Mouse (Mus musculus): Measurements from ENCODE around the gene Mylk.
"Not testable (repeated sequence)": the region's sequence is repeated elsewhere in the genome, so short reads cannot be mapped to it uniquely, and the experiment has no call there.

Gene Mylk

DNA sequence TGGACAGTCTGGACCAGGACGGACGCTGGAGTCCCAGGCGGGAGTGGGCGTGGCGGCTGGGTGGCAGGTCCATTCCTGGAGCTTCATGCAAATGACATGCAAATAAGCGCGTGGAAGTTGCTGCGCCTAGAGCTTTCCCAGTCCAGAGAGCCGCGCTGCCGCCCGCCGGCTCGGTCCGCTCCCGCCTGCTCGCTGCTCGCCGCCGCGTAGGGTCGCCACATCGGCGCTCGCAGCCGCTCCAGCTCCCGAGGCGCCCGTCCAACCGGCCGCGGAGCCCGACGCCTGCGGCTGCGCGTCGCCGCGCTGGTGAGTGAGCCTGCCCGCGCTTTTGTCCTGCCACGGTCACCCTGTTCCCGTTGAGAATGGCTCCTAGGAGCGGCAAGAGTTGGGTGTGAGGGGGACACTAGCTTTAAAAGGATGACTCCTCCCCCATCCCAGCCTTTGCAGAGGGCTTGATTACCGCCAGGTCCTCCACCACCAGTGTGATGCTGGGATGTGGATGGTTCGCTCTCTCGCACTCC lies at the start of gene Mylk:
Gene Mylk (plus strand): TSS at position 146 of the 521 bp plus-strand sequence.
- peak; percentile 71; the same call in 1 of the 2 replicates for ATAC-seq (ENCODE audit: insufficient number of reproducible peaks, low FRiP score, low TSS enrichment)

DNA sequence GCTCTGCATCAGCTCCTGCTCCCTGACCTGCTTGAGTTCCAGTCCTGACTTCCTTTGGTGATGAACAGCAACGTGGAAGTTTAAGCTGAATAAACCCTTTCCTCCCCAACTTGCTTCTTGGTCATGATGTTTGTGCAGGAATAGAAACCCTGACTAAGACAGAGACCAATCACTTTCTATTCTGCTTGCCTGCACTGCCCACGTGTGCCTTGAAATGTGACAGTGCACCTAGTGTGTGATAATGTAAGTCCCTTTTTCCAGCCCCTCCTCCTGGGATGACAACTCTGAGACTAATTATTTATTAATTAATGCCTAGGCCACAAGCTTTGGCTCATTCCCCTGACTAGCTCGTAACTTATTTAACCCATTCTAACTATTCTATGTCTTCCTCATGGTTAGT lies 46.3 kb upstream of the Mylk start:
- ATAC-seq (ENCODE audit: insufficient number of reproducible peaks, low FRiP score, low TSS enrichment), result not testable (repeated sequence)

DNA sequence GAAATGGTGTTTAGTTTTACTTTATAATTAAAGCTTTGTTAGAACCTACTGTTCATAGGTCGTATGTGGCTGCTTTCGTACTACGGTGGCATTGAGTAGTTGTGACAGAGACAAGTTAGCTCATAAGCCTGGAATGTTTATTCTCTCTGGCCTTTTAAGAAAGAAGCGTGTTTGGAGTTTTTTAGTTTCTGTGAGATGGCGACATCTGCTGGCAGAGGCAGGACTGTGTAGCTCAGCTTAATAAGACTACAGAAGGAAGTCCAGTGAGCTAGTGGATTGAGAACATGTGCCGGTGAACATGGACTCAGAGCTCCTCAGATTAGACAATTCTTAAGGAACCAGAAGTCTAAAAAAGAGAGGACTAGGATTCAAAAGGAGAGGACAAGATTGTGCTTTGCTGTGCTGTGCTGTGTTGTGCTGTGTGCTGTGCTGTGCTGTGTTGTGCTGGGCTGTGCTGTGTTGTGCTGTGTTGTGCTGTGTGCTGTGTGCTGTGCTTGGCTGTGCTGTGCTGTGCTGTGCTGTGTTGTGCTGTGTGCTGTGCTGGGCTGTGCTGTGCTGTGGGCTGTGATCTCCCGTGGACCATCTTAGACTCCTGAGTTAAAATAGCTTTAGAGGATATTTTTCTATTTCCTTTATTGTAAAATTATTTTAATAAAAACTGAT lies 44.7 kb upstream of the Mylk start:
- peak; percentile 52; the same call in 1 of the 2 replicates for ATAC-seq (ENCODE audit: insufficient number of reproducible peaks, low FRiP score, low TSS enrichment)

DNA sequence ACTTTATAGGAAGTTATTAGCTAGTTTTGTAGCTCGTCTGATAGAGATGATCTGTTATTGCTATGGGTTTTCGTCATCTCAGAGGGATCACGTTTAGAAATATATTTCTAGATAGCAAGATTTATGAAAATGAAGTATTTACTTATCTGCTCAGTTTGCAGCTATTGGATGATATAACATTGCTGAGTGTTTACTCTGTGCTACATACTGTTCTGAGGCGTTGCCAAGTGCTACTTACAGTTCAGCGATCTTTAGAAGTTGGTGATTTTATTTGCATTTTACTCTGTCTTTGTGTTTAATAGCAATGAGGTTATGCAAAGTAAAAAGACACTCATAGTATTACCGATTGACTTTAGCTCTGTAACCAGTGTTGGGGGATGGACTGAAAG lies 44.2 kb upstream of the Mylk start:
- ATAC-seq (ENCODE audit: insufficient number of reproducible peaks, low FRiP score, low TSS enrichment), result no peak

DNA sequence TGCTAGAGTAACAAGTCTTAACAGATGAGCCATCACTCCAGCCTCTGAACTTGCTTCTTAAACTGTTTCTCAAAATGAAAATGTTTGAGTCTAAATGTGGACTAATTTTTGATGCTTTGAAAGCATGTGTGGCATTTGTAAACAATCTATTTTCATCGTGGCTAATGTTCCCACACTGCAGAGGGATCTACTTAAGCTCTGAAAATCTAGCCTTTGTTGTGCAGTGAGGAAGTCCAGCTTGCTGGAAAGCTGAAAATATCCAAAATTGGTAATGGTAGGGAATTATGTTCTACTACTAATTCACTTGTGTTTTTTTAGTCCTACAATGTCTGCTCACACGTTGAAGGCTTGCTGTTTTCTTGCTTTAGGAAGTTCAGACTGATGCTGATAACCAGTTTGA lies 39.0 kb upstream of the Mylk start:
- no peak for ATAC-seq (ENCODE audit: insufficient number of reproducible peaks, low FRiP score, low TSS enrichment)

DNA sequence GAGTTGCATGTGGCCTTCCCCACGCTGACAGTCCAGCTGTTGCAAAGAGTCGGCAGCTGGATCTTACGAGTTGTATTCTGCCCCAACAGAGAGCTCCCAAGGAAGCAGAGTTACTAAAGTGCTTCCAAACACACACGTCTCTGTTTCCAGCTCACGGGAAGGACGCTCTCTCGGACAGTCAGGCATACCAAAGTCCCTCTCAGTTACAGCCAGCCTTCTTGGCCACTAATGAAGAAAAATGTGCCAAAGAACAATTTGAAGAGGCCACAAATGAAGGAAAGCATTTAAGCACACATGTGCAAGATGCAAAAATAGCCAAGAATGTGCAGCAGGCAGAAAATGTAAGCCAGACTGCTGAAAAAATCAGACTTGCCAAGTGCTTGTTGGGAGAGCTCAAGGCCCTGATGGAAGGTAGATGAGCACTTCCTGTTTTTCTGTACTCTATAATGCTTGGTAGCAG lies 38.5 kb upstream of the Mylk start:
- ATAC-seq (ENCODE audit: insufficient number of reproducible peaks, low FRiP score, low TSS enrichment), result no peak

DNA sequence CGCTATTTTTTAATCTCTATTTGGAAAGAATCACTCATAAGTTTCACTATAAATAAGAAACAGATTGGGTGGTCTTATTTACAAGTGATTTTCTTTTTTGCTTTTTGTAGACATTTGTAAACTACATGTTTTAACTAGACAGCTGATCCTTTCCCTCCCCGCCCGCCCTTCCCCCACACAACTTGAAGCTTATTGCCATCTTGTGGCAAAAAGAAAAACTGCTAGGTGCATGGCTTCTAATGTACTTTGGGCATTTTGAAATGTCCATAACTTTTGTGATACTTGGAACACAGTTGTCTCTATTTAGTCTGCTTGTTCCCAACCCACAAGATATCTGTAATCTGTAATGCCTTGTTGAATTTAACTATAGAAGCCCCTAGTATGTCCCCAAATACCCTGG lies 33.5 kb upstream of the Mylk start:
- ATAC-seq (ENCODE audit: insufficient number of reproducible peaks, low FRiP score, low TSS enrichment), result no peak

DNA sequence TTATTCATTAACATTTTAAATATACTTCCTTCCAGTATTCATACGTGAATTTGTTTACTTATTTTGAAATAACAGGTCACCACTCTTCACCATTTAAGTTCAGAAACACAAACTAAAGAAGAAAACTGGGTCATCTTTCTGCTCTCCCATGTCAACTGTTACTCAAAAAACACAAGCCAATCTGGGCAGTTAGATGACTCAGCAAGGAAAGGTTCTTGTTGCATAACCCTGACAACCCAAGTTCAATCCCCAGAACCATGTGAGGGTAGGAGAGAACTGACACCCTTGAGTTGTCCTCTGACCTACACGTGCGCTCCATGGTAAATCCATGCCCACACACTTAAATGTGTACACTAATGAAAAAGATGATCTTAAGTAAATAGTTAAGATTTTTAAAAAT lies 19.9 kb upstream of the Mylk start:
- ATAC-seq (ENCODE audit: insufficient number of reproducible peaks, low FRiP score, low TSS enrichment), result no peak

DNA sequence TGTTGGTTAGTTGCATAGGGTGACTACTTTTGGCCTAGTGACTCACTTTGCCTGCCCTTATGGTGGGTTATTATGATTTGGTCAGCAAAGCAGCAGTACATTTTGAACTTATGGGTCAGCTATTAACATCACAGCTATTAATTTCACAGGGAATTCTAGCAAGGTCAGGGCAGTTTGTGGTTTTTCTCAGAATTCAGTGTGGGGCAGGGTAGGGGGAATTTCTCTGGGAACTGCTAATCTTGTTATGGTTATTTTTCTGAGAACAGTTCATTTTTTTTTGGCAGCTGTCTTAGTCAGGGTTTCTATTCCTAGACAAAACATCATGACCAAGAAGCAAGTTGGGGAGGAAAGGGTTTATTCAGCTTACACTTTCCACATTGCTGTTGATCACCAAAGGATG lies 16.4 kb upstream of the Mylk start:
- ATAC-seq (ENCODE audit: insufficient number of reproducible peaks, low FRiP score, low TSS enrichment), result not testable (repeated sequence)

DNA sequence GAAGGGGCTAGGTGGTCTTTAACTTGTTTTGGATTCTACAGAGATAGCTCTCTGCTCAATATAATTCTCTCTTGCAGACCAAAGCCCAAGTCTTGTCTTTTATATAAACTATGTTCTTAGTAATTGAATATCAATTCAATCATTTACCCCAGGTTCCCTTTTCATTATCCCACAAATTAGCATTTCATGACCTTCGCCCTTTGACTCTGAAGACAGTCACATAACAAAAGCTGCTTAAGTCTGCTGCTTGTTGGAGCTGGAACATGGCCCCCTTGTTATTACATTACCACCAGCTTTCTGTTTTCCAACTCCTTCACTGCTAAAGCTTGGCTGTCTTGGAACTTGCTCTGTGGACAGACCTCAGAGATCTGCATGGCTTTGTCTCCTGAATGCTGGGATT lies 15.6 kb upstream of the Mylk start:
- ATAC-seq (ENCODE audit: insufficient number of reproducible peaks, low FRiP score, low TSS enrichment), result no peak

DNA sequence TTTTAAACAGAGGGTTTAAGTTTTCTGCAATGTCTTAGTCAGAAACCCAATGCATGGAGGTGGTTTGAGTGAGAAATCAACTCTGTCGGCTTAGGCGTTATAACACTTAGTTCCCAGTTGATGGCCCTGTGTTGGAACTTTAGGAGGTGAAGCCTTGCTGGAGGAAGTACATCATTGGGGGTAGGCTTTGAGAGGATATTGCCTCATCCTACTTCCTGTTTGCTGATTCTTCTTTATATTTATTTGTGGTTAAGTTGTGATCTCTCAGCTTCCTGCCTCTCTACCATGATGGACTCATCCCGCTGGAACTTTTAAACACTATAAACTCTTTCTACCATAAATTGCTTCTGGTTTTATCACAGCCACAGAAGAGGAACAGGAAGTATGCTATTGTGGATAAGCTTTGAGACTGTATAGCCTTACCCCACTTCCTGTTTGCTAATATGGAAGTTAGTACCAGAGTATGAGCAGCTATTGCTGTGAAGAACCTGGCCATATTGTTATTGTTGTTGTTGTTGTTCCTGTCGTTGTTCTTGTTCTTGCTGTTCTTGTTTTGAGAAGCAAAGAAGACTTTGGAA lies 6.3 kb upstream of the Mylk start:
- no peak for ATAC-seq (ENCODE audit: insufficient number of reproducible peaks, low FRiP score, low TSS enrichment)

DNA sequence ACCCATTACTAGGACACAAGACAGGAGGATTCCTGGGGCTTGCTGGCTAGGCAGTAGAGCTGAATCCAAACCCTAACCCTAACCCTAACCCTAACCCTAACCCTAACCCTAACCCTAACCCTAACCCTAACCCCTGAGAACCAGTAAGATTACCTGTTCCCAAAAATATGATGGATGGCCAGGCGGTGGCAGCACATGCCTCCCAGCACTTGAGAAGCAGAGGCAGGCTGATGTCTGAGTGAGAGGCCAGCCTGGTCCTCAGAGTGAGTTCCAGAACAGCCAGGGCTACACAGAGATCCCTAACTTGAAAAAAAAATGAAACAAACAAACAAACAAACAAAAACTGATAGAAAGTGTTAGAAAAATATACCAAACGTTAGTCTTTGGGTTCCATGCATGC lies 2.1 kb upstream of the Mylk start:
- ATAC-seq (ENCODE audit: insufficient number of reproducible peaks, low FRiP score, low TSS enrichment), result no peak

DNA sequence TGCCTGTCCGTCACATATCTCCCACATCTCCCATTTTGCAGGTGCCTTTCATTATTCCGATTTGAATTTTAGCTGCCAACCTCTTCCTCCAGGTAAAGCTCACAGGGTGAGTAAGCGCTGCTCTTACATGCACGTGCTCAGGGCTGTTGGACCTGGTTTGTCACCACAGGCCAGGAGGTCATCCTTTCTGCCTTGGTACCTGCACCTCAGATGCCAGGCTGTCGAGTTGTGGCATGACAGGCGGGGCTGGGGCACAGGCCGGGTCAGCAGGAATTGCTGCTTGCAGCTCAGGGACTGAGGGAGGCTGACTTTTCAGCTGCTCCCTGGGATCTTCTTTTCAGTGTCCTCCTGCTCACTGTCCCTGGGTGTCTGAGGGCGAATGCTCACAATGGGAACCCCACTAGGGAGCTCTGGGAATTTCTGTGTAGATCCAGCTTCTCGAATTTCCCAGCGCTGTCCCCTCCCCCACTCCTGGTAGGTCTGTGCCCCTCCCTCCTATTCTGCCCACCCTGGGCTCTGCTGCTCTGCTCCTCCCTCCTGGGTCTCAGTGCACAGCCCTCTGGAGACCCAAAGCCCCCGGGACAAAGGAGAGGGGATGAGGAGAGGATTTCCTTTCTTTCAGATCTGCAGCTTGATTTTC lies 3.2 kb downstream of the Mylk start:
- ATAC-seq (ENCODE audit: insufficient number of reproducible peaks, low FRiP score, low TSS enrichment), result no peak

DNA sequence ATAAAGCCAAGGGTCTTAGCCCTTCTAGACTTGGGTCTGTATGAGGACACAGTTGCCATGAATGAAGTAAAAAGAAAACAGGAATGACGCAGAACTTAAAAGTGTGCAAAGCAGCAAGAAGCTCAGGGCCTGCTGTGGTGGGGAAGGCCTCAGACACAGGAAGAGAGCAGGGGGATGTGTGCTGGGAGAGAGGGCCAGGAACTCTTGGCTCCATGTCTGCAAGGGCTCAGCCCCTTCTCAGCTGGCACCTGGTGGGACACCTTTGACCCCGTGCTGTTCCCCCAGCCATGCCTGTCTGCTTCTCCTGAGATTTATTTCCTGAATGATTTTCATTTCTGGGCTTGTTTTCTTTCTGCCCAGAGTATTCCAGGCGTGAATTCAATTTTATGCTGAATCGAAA lies 4.5 kb downstream of the Mylk start:
- ATAC-seq (ENCODE audit: insufficient number of reproducible peaks, low FRiP score, low TSS enrichment), result no peak

DNA sequence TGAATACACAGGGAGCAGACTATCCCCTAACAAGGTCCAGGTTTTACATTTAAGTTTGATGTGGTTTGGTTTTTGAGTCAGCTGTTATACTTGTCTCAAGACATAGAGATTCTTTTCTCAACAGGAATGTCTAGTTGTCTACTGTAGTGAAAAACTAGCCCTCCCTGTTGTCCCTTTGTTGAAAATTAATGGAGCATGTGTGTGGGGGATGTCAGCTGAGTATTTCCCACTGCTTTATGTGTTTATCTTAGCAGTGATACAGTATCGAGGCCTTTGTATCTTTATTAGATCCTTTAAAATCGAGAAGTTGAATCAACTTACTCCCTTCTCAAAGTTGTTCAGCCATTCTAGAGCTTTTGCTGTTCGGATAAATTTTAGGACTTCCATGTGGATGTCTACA lies 7.0 kb downstream of the Mylk start:
- no peak for ATAC-seq (ENCODE audit: insufficient number of reproducible peaks, low FRiP score, low TSS enrichment)

DNA sequence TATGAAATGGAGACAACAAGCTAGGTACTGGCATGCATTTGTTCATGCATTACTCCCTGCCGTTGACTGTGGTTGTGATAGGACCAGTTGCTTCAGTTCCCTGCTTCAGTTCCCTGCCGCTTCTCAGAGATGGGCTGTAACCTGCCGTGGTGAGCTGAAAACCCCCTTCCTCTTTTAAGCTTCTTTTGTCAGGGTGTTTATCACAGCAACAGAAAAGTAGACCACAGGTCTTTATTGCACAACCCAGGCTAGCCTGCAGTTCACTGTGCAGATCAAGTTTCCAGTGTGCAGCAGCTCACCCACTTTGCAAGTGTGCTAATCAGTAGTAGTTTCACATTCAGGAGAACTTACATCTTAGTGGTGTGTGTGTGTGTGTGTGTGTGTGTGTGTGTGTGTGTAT lies 8.0 kb downstream of the Mylk start:
- ATAC-seq (ENCODE audit: insufficient number of reproducible peaks, low FRiP score, low TSS enrichment), result no peak

DNA sequence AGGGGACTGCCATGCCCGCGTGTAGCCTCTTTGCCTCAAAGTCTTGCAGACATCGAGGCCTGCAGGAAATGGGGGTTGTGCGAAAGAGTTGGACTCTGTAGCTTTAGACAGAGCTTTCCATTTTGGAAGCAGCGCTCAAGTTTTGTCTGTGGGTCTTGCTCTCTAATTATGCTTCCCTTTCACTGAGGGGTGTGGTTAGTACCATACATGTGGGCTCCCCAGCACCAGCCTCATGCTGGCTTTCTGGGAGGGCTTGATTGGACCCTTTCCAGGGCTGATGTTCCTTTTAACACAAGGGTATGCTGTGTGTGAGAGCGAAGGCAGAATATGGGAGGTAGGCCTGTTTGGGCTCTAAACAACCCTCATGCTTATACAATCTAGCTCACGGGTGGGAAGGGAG lies 12.0 kb downstream of the Mylk start:
- no peak for ATAC-seq (ENCODE audit: insufficient number of reproducible peaks, low FRiP score, low TSS enrichment)

DNA sequence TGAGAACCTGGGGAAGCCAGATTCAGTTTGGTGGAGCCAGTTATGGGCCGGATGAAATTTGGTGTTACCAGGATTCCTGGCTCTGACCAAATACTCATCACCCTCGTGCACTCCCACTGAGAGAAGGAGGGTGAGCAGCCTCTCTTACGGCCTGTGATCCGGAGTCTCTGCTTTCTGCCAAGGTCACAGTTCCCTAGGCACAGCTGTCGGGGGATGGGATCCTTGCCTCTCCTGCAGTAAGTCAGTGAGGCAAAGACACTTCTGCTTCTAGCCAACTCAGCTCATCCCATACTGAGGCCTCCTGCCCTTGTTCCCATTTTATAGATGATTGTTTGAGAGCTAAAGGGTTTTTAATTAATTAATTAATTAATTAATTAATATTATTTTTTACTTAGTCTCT lies 13.2 kb downstream of the Mylk start:
- ATAC-seq (ENCODE audit: insufficient number of reproducible peaks, low FRiP score, low TSS enrichment), result no peak

DNA sequence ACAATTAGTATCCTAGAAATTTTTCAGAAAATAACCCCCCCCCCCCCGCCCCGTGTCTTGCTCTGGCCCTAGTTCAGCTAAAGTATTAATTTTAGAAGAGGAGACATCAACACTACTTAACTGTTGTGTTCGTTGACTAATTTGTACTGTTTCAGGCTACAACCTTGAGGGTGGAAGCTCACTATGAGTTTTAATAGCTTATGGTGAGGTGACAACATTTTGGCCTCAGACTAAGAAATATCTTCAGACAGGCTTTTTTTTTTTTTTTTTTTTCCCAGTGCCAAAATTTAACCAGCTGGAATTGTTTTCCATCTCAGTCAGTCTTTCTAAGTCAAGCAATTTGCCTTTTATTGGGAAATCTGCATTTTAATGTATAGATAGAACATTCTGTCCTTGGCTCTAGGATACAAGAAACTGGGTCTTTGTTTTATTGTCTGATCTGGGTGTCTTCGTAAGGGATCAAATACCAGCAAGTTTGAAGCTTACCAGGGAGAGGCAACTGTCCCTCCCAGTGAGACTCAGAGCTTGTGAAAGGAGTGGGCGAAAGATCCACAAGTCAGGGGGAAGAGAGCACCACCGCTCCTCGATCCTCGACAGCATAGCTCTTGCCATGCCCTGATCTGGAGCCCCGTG lies 19.1 kb downstream of the Mylk start:
- no peak for ATAC-seq (ENCODE audit: insufficient number of reproducible peaks, low FRiP score, low TSS enrichment)

DNA sequence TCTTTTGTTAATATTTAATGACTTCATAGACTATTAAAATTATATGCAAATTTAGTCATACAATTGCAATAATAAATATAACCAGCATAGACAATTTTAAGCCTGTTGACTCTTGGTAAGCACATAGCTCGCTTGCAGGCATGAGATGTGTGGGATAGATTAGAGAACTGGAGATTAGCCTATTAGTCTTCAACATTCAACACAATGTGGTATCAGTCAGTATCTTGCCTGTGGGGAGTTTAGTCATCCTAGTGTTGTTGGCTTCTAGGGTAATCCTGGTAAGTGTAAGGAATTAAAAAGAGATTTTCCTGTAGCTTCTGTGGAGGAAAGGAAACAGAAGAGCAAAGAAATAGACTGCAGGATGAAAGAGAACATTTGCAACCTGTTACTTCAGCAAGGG lies 20.7 kb downstream of the Mylk start:
- no peak for ATAC-seq (ENCODE audit: insufficient number of reproducible peaks, low FRiP score, low TSS enrichment)

DNA sequence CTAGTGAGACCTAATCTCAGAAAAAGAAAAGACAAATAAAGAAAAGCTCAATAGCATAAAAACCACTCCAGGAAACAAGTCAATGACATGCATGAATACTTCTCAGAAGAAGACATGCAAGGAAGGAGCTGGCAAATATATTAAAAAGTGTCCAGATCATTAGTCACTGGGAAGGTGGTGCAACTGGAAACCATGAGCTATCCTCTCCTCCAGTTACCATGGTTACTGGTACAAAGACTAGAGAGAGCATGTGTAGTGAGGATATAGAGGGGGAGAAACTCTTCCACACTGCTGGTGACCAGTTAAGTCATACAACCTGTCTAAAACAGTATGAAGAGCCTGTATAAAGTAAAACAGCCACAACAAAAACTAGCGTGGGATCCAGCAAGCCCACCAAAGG lies 21.2 kb downstream of the Mylk start:
- no peak for ATAC-seq (ENCODE audit: insufficient number of reproducible peaks, low FRiP score, low TSS enrichment)
